Mouse (Mus musculus) brown adipose tissue, adult 24 weeks (tissue): ENCODE results near the gene Orm1. TPM values are rescaled to one million over a fixed set of nuclear protein-coding genes. Genes with fewer than 3 reads are reported as not detected.

Experiments
- H3K27ac ChIP-seq: fragments of 200-500 bp; replicated peaks from 2 replicates; pipeline ENCODE4 v1.5.1; 2012; ENCODE audit warnings: low read depth, mild to moderate bottlenecking, low read length
- H3K4me1 ChIP-seq: fragments of 200-500 bp; 2 replicates; pipeline ENCODE4 v1.6.1; 2012; ENCODE audit warnings: low read length, mixed read lengths; ENCODE audit not compliant: control insufficient read depth, insufficient read depth, insufficient read length
- H3K4me3 ChIP-seq: fragments of 200-500 bp; 2 replicates; pipeline ENCODE4 v1.5.1; 2012; ENCODE audit warnings: low read depth, mild to moderate bottlenecking, low read length, moderate library complexity; ENCODE audit not compliant: insufficient read depth
- polyA plus RNA-seq: library from polyadenylated mRNA; stranded (reverse); fragments of >200 nt; gene quantifications from 2 replicates; pipeline ENCODE4 v1.2.4, GENCODE M21; 2012; ENCODE audit not compliant: missing spikeins, insufficient read depth, insufficient read length

The Orm1 gene
- polyA plus RNA-seq, 1 experiment, result 371 TPM

- Histone ChIP-seq H3K4me3 (no peak overlapping the region), H3K27ac (no peak overlapping the region), H3K4me1 (no peaks in the 10 kb centered on the region)
Observed at GRCm38 (mm10) chr4:63338414-63339076, 5.8 kb upstream of the Orm1 start.

DNA sequence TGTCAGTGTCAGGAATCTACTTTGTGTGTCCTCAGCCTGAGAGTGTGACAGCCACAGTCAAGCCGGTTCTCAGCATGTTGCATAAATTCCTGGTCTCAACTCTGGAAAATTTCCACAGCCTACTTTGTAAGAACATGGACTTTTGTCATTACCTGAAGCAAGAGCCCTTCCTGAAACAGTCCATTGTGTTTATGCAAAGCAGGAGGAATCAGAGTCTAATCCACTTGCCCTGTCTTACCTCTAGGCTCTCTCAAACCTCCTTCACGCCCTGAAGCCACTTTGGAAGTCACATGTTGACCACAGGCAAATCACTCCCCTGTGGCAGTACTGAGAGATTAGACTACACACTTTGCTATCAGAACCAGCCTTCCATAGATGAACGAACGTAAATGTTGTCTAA is 1.9 kb upstream of the Orm1 start:
- Histone ChIP-seq H3K4me1 (peaks cover 8% of the 10 kb centered on the region; the same call in 1 of the 2 replicates), H3K27ac (no peak overlapping the region), H3K4me3 (no peak overlapping the region)

GRCm38 (mm10) chr4:63343608-63344007 is 752 bp upstream of the Orm1 start:
- Histone ChIP-seq H3K4me1 (peaks cover 8% of the 10 kb centered on the region; the same call in 1 of the 2 replicates), H3K27ac (no peak overlapping the region), H3K4me3 (no peak overlapping the region)

DNA sequence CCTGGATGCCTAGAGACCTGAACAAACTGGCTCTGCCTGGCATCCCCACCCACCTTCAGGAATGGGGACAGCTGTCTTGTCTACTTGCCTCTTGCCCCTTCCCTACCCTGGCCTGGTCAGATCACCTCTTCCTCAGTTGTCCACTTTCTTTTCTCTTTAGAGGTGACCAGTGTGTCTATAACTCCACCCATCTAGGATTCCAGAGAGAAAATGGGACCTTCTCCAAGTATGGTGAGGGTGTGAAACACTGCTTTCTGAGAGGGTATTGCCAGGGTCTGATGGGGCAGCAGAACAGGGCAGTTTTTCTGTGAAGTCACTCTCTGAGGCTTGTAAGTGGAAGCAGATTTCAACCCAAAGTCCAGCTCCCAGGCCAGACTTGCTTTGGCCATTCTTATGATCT is 901 bp downstream of the Orm1 start:
- Histone ChIP-seq H3K27ac (no peak overlapping the region; the same call in 1 of the 2 replicates), H3K4me1 (peaks cover 8% of the 10 kb centered on the region; the same call in 1 of the 2 replicates), H3K4me3 (no peak overlapping the region)

GRCm38 (mm10) chr4:63346659-63347058 is 2.3 kb downstream of the Orm1 start:
- Histone ChIP-seq H3K4me1 (peaks cover 8% of the 10 kb centered on the region; the same call in 1 of the 2 replicates), H3K4me3 (no peak overlapping the region), H3K27ac (no peak overlapping the region)

- H3K4me3 ChIP-seq, result no peak overlapping the region
- H3K27ac ChIP-seq, result no peak overlapping the region
- peaks cover 8% of the 10 kb centered on the region; the same call in 1 of the 2 replicates for H3K4me1 ChIP-seq
Observed at GRCm38 (mm10) chr4:63348524-63348923, 4.2 kb downstream of the Orm1 start.

DNA sequence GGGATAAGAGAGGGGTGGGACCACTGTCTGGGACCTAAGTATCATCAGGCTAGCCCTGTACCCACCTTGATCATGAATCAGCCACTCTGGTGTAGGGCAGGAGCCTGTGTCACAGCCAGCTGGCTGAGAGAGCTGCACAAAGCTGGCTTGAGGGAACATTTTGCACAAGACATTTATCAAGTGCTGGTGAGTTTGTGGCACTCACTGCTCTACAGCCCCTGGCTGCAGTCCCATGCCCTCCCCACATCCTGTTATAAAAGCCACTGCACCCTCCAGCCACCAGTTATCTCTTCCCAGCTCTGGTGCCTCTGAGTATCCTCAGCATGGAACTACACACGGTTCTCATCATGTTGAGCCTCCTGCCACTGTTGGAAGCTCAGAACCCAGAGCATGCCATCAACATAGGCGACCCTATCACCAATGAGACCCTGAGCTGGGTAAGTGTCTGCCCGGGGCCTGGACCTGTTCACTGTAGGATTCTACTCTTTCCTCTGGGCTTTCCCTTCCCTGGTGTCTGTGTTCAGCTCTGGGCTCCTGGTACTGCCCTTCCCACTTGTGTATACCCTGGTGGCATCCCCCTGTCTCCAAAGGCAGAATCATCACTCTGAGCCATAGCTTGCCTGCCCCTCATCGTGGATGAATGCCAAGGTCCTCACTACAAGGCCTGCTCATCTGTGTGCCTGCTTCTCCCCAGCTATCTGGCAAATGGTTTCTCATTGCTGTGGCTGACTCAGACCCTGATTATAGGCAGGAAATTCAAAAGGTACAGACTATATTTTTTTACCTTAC is 11.7 kb downstream of the Orm1 start, which contains the start of gene Orm3:
TSS of gene Orm3 (plus strand) at position 286 of the 789 bp plus-strand sequence.
- Histone ChIP-seq H3K4me3 (no peak within 1 kb of the TSS), H3K4me1 (peaks cover 10% of the 10 kb centered on the region), H3K27ac (peak within 1 kb of the TSS; percentile 31; the same call in 1 of the 2 replicates)

GRCm38 (mm10) chr4:63356981-63357570 is 12.7 kb downstream of the Orm1 start:
- peaks cover 10% of the 10 kb centered on the region for H3K4me1 ChIP-seq
- H3K4me3 ChIP-seq, result no peak overlapping the region
- H3K27ac ChIP-seq, result peak overlapping the region; percentile 31; the same call in 1 of the 2 replicates

GRCm38 (mm10) chr4:63359861-63360260 is 15.5 kb downstream of the Orm1 start:
- H3K4me3 ChIP-seq, result no peak overlapping the region
- H3K27ac ChIP-seq, result no peak overlapping the region
- H3K4me1 ChIP-seq, result peaks cover 10% of the 10 kb centered on the region

DNA sequence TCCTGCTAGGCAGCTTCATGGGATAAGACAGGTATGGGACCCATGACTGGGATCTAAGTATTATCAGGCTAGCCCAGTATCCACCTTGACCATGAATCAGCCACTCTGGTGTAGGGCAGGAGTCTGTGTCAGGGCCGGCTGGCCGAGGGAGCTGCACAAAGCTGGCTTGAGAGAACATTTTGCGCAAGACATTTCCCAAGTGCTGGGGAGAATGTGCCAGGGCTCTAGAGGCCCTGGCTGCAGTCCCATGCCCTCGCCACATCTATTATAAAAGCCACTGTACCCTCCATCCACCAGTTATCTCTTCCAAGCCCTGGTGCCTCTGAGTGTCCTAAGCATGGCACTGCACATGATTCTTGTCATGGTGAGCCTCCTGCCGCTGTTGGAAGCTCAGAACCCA is 17.8 kb downstream of the Orm1 start, which contains the start of gene Orm2:
TSS of gene Orm2 (plus strand) at position 300 of the 400 bp plus-strand sequence.
- no peak within 1 kb of the TSS for H3K4me3 ChIP-seq
- peaks cover 2% of the 10 kb centered on the region; the same call in 1 of the 2 replicates for H3K4me1 ChIP-seq
- no peak within 1 kb of the TSS for H3K27ac ChIP-seq

- Histone ChIP-seq H3K4me1 (no peaks in the 10 kb centered on the region), H3K4me3 (no peak overlapping the region)
Observed at GRCm38 (mm10) chr4:63368577-63368976, 24.2 kb downstream of the Orm1 start.

GRCm38 (mm10) chr4:63370897-63371296 is 26.5 kb downstream of the Orm1 start:
- Histone ChIP-seq H3K4me3 (no peak overlapping the region), H3K4me1 (no peaks in the 10 kb centered on the region), H3K27ac (no peak overlapping the region)

More at GRCm38 (mm10) chr4:63368577-63368976, 24.2 kb downstream of the Orm1 start:
- H3K27ac ChIP-seq, result no peak overlapping the region

DNA sequence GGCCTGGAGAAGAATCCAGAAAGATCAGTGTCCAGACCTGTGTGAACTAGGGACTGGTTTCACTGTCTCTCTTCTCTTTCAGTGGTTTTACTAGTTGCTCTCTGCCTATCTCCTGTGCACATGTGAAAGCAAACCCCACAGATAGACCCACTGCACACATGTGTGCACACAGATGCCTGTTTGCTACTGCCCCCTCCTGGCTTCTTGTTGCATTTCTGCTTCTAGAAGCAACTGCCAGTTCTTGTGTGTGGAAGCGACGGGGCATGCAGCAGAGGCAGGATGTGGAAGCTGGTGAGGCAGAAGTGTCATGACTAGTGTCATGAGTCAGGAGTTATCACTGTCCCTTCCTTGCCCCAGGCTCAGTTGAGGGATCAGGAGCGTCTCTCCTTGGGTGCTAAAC is 27.5 kb downstream of the Orm1 start:
- H3K4me3 ChIP-seq, result no peak overlapping the region
- H3K4me1 ChIP-seq, result no peaks in the 10 kb centered on the region

DNA sequence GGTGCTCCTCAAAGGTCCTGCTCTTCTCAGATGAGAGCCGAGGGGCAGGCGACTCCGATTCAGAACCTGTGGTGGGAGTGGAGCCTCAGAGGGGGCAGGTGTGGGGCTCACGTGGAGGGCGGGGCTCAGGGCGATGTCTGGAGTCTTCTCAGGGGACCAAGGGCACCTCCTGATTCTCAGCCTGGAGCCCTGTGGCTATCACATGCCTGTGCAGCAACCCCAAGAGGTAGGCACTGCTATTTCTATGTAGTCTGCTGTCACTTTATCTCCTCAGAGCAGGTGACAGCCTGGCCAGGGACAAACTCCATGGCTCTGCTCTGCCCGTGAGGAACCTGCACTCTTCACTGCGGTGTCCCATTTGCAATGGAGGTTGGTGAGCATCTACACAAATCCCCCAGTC is 29.0 kb downstream of the Orm1 start:
- H3K27ac ChIP-seq, result no peak overlapping the region
- no peak overlapping the region for H3K4me3 ChIP-seq
- no peaks in the 10 kb centered on the region for H3K4me1 ChIP-seq

More for the DNA sequence above, 27.5 kb downstream of the Orm1 start:
- no peak overlapping the region for H3K27ac ChIP-seq

GRCm38 (mm10) chr4:63374331-63374730 is 30.0 kb downstream of the Orm1 start:
- no peak overlapping the region for H3K27ac ChIP-seq
- H3K4me1 ChIP-seq, result no peaks in the 10 kb centered on the region

More at GRCm38 (mm10) chr4:63374331-63374730, 30.0 kb downstream of the Orm1 start:
- H3K4me3 ChIP-seq, result no peak overlapping the region
